Mouse (Mus musculus): ENCODE data around the gene Lypd4.

Lypd4 gene

DNA sequence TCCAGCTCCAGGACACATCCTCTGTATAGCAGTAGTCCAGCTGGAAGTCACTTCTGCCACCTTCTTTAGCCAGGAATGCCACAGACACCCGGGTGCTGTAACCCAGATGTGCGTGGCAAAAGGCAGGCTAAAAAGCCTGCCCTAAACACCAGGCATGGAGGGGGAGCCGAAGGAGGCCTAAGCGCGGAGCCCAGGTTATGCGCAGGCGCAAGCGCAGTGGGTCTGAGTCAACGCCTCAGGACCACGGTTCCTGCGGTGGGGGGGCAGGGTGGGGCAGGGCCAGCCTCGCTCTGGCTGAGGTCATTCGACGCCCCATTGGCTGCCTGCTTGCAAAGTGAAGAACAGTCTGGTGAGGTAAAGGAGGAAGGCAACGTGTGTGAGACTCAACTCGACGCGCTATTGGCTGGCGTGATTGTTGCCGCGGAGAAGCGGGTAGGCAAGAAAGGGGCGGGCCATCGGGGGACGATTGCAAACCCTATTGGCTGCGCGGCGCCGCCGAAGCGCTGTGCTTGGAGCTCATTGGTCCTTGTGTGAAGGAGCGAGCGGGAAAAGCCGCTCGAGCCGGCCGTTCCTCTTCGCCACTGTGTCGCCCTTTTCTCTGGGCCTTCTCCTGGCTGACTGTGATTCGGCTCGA lies at the start of gene Lypd4, which contains the start of gene Dmrtc2:
Gene Lypd4 (minus strand): TSS at position 410 of the 634 bp plus-strand sequence.
Gene Dmrtc2 (plus strand): TSS at position 526 of the 634 bp plus-strand sequence.
- CTCF ChIA-PET = no interaction called here

GRCm38 (mm10) chr7:24918763-24919323 lies 49.1 kb upstream of the Lypd4 start:
- CTCF ChIA-PET = interaction anchor here (0.6 kb wide), 1 partner anchor 9 kb away, joined by 16 read pairs; no protein-coding TSS in a partner anchor

DNA sequence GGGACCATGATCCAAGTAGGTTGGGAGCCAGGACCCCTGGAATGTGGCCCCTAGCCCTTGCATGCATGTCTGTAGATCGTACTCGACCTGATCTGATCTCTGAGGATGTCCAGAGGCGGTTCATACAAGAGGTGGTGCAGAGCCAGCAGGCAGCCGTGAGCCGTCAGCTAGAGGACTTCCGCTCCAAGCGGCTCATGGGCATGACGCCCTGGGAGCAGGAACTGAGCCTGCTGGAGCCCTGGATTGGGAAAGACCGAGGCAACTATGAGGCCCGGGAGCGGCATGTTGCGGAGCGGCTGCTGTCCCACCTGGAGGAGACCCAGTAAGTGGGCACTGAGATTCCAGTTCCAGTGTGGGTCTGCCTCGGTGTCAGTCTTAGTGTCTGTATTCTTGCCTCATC lies 42.7 kb upstream of the Lypd4 start:
- CTCF ChIA-PET = no interaction called here

GRCm38 (mm10) chr7:24907211-24907748 lies 37.5 kb upstream of the Lypd4 start:
- CTCF ChIA-PET = interaction anchor here (1.9 kb wide), 1 partner anchor 16 kb away, joined by 10 read pairs; no protein-coding TSS in a partner anchor

DNA sequence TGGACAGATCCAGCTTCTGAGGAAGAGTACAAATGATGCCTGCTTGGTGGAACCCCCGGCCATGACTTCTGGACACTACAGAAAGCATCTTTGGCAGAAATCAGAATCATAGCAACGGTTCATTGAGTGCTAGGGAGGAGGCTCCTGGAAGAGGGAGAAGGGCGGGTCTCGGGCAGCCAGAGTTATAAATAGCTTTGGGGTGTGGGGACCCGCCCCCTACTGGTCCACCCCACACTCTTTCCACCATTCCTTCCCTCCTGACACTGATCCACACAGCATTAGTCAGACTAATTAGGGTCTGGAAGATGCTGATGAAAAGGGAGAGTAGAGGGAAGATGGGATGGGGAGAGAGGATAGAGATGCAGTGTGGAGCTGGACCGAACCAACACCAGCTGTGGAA lies 36.8 kb upstream of the Lypd4 start:
- CTCF ChIA-PET = interaction anchor here (0.8 to 1.9 kb wide), 2 partner anchors 16 to 23 kb away, joined by 3 to 10 read pairs; no protein-coding TSS in a partner anchor

DNA sequence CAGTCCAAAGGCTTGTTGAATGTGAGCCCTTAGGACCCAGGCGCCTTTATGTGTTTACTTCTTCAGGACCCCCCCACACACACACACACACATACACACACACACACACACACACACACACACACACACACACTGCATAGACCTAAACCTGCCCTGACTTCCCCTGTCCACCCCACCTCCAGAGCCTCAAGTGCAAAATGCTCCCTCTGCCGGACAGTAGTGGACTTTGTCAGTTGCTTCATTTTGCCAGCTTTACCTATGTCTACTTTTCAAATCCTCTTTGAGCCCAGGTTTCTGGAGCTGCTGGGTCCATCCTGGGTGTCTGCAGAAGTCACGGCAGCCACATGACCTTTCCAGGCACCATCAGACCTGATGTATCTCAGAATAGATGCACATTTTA lies 35.2 kb upstream of the Lypd4 start:
- CTCF ChIA-PET = interaction anchor here (0.5 to 0.7 kb wide), 2 partner anchors 58 to 311 kb away, joined by 4 to 5 read pairs; no protein-coding TSS in a partner anchor

GRCm38 (mm10) chr7:24904070-24904483 lies 34.3 kb upstream of the Lypd4 start:
- CTCF ChIA-PET = interaction anchor here (0.5 to 0.6 kb wide), 2 partner anchors 10 to 41 kb away, joined by 4 to 19 read pairs; no protein-coding TSS in a partner anchor

DNA sequence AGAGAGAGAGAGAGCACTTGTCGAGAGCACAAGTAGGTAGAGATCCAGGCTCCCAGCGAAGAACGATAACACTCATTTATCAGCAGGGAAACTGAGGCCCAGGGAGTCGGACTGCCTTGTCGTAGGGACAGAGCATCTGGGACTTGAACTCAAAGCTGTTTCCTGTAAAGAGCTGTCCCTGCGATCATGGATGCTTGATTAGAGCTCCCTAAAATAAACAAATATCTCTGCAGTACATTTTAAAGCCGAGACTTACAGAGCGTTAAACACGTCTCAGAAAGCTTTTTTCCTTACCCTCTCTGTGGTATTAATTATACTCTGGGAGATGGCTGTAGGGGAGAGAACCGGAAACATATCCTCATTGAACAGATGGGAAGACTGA lies 33.7 kb upstream of the Lypd4 start:
- CTCF ChIA-PET = interaction anchor here (0.6 to 1.8 kb wide), 4 partner anchors 9 to 22 kb away, joined by 7 to 21 read pairs (median 14); no protein-coding TSS in a partner anchor

DNA sequence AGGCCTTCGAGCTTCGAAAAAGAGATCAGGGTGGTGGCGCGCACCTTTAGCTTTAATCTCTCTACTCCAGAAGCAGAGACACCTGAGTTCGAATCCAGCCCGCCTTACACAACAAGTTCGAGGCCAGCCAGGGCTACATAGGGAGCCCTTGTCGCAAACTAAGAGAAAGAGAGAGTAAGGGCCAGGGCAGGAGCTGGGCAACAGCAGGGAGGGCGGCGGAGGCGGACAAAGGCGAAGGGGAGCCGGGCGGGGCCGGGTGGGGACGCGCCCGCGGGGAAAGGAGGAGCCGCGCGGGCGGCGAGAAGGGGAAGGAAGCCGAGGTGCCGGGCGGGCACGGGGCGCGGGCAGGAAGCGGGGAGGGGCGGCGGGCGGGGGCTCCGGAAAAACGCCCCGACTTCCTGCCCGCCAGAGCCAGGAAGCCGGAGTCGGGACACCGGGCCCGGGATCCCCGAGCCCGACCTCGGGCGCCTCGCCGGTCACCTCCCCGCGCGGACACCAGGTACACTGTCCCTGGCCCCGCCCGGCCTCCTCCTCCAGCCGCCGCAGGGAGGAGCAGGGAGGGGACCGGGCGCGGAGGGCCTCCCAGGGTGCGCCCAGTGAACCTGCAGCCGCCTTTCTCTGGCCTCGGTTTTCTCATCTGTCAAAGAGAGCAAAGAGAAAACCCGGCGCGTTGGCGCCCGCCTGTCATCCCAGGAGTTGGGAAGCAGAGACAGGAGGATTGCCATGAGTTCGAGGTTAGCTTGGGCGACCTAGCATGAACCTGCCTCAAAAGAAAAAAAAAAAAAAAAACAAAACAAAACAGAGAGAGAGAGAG lies 33.1 kb upstream of the Lypd4 start, which contains the start of gene Arhgef1:
Gene Arhgef1 (plus strand): TSS at position 283 of the 814 bp plus-strand sequence.
- CTCF ChIA-PET = interaction anchor here (0.6 to 1.8 kb wide), 5 partner anchors 10 to 492 kb away, joined by 3 to 21 read pairs (median 7); no protein-coding TSS in a partner anchor

- CTCF ChIA-PET = interaction anchor here (0.6 to 1.8 kb wide), 3 partner anchors 9 to 493 kb away, joined by 3 to 7 read pairs (median 6); no protein-coding TSS in a partner anchor
Observed at GRCm38 (mm10) chr7:24902264-24902629, 32.5 kb upstream of the Lypd4 start.

GRCm38 (mm10) chr7:24901842-24902241 lies 32.1 kb upstream of the Lypd4 start:
- CTCF ChIA-PET = interaction anchor here (0.7 to 1.8 kb wide), 2 partner anchors 11 to 493 kb away, joined by 6 to 7 read pairs; no protein-coding TSS in a partner anchor

- CTCF ChIA-PET = no interaction called here
Observed at GRCm38 (mm10) chr7:24901114-24901513, 31.4 kb upstream of the Lypd4 start.

- CTCF ChIA-PET = no interaction called here
Observed at GRCm38 (mm10) chr7:24897959-24898358, 28.2 kb upstream of the Lypd4 start.

GRCm38 (mm10) chr7:24897224-24897623 lies 27.5 kb upstream of the Lypd4 start, which contains the start of gene Cd79a:
Cd79a (plus strand) TSS chr7:24897381.
- CTCF ChIA-PET = no interaction called here

- CTCF ChIA-PET = interaction anchor here (0.7 kb wide), 2 partner anchors 14 to 585 kb away, joined by 5 to 17 read pairs; no protein-coding TSS in a partner anchor
Observed at GRCm38 (mm10) chr7:24896269-24896668, 26.5 kb upstream of the Lypd4 start.

DNA sequence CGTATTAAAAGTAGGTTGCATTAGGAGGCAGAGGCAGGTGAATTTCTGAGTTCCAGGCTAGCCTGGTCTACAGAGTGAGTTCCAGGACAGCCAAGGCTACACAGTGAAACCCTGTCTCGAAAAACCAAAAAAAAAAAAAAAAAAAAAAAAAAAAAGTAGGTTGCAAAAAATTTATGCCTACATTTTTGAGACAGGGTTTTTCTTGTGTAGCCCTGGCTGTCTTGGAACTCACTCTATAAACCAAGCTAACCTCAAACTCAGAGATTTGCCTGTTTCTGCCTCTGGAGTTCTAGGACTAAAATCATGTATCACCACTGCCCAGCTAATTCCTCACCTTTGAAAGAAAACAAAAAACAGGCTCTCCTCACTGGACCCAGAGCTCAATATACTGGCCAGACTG lies 26.0 kb upstream of the Lypd4 start:
- CTCF ChIA-PET = interaction anchor here (0.7 kb wide), 2 partner anchors 15 to 585 kb away, joined by 5 to 17 read pairs; no protein-coding TSS in a partner anchor

DNA sequence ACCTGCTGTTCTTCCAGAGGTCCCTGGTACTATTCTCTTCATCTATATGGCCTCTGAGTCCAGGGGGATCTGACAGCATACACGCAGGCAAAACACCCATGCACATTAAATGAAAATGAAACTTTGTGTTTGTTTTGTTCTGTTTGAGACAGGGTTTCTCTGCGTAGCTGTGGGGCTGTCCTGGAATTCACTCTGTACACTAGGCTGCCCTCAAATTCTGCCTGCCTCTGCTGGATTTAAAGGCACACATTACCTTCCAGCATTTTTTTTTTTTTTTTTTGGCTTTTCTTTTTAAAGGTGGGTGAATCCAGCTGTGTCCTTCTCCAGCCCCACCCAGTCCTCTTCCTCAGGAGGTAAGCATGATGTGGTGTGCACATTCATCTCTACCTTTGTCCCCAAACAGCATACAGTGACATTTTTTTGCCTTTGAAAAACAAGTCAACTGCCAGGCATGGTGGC lies 22.4 kb upstream of the Lypd4 start:
- CTCF ChIA-PET = interaction anchor here (0.6 to 2.8 kb wide), 3 partner anchors 11 to 79 kb away, joined by 6 to 21 read pairs (median 10); no protein-coding TSS in a partner anchor

GRCm38 (mm10) chr7:24891241-24892124 lies 21.7 kb upstream of the Lypd4 start:
- CTCF ChIA-PET = interaction anchor here (0.6 to 2.8 kb wide), 6 partner anchors 11 to 544 kb away, joined by 3 to 17 read pairs (median 6); partner anchors contain the start of gene Arhgef1

GRCm38 (mm10) chr7:24890281-24891216 lies 20.8 kb upstream of the Lypd4 start:
- CTCF ChIA-PET = interaction anchor here (0.6 to 2.8 kb wide), 5 partner anchors 12 to 545 kb away, joined by 3 to 17 read pairs (median 7); partner anchors contain the start of gene Arhgef1

Measured in spleen, embryonic (tissue).